Mouse (Mus musculus) layer of hippocampus, postnatal 10 days (tissue): ENCODE data around the gene Gm17428. TPM values are rescaled to one million over a fixed set of nuclear protein-coding genes. Genes with fewer than 3 reads are reported as not detected.
"Not testable (repeated sequence)": the region's sequence is repeated elsewhere in the genome, so short reads cannot be mapped to it uniquely, and the experiment has no call there.

Source experiments
- DNase-seq, 2 experiments: peaks; one replicate each; pipeline ENCODE4 v3.0.0; 2021; ENCODE audit warnings: low spot score in 2 of 2
- total RNA-seq, 2 experiments: library from RNA; stranded (reverse); gene quantifications; 2 replicates each; pipeline ENCODE4 v1.2.3; 2021

The Gm17428 gene
- total RNA-seq, 2 experiments from 2014 or later = not detected

- no peak for DNase-seq
Observed at GRCm38 (mm10) chr14:54951587-54951986, 25.1 kb upstream of the Gm17428 start.

GRCm38 (mm10) chr14:54953664-54954206 lies 23.0 kb upstream of the Gm17428 start:
- DNase-seq = no peak

- DNase-seq = no peak
Observed at GRCm38 (mm10) chr14:54954474-54954873, 22.3 kb upstream of the Gm17428 start.

- no peak for DNase-seq
Observed at GRCm38 (mm10) chr14:54955481-54955880, 21.3 kb upstream of the Gm17428 start.

DNA sequence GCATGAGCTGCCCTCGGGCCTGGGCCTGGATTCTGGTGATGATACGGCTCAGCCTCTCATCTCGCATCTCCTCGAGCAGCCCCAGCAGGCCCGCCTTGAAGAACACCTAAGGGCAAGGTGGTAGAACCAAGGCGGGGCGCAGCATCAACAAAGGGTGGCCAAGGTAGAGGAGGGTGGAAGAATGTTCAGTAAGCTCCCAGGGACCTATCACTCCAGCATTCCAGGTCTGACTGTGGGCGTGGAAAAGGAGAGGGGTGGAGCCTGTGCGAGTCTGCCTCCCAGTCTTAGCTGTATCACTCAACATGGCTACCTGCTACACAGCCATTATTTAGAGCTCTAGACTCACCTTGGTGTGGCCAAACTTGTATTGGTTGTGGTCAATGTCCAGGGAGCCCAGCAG lies 20.2 kb upstream of the Gm17428 start:
- no peak for DNase-seq

DNA sequence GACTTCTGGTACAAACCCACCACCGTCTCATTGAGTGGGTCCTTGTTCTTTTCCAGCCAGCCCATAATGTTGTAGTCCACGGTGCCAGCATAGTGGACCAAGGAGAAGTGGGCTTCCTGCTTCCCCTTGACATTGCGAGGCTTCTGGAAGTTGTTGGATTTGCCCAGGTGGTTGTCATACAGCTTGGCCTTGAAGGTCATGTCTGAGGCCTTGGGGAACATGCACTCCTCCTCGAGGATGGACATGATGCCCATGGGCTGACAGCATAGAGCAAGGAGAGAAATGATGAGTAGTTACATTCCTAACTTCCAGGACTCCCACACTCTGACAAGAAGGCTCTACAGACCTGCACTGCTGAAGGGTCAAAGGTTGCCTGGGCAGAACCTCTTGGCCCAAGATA lies 18.2 kb upstream of the Gm17428 start:
- DNase-seq = no peak

DNA sequence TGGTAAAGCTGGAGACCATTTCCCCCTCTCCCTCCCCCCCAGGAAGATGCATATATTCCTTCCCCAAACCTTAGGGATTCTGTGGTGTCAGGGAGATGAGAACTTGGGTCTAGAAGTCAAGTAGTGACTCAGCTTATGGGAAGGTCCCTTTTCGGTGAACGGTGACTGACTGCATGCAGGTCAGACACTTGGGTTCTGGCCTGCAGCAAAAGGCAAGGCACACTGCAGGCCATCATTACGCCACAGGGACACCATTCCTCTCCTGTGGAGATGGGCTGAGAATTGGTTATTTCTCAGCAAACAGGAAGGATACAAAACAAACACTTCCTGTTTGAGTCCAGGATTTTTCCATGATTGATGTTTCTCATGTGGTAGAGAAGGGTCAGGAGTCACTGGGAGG lies 17.5 kb upstream of the Gm17428 start:
- no peak for DNase-seq

DNA sequence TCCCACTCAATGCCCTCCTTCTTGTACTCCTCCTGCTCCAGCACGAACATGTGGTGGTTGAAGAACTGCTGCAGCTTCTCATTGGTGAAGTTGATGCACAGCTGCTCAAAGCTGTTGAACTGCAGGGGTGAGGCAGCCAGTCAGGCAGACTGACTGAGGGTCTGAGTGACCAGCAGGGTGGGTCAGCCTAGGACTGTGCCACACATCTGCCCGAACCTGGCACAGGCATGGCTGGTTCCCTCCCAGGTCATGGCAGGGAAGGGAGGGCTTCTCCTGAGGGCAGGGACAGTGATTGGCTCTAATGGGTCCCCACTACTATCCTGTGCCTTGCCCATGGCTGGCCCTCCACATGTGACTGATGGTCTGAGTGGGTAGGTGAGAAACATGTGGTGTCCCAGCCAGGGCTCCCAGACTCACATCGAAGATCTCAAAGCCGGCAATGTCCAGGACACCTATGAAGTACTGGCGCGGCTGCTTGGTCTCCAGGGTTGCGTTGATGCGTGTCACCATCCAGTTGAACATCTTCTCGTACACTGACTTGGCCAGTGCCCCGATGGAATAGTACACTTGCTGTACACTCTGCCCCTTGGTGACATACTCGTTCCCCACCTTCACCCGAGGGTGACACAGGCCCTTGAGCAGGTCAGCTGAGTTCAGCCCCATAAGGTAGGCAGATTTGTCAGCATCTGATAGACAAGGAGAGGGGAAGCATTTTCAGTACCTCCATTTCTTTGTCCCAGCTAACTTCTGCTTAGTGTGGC lies 16.7 kb upstream of the Gm17428 start:
- not testable (repeated sequence) for DNase-seq

- peak; percentile 39 to 41 for DNase-seq
Observed at GRCm38 (mm10) chr14:54960769-54961168, 16.0 kb upstream of the Gm17428 start.

GRCm38 (mm10) chr14:54961487-54961886 lies 15.2 kb upstream of the Gm17428 start:
- no peak for DNase-seq

- DNase-seq = no peak
Observed at GRCm38 (mm10) chr14:54962714-54963113, 14.0 kb upstream of the Gm17428 start.

- DNase-seq = no peak
Observed at GRCm38 (mm10) chr14:54963727-54964126, 13.0 kb upstream of the Gm17428 start.

DNA sequence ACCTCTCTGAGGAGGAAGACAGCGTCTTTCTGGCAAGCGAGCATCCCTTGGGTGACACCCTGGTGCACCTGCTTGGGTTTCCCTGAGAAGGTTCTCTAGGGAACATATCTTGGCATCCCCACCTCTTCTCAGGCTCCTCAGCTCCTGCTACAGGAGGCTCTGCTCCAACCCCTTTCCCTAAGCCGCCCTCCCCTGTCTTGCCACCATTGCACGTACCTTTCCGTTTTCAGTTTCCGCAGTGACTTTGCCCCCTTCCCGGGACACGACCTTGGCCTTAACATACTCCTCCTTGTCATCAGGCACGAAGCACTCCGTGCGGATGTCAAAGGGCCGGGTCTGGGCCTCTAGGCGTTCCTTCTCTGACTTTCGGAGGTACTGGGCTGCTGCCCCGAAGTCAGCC lies 11.7 kb upstream of the Gm17428 start:
- DNase-seq = no peak

GRCm38 (mm10) chr14:54965631-54966030 lies 11.1 kb upstream of the Gm17428 start:
- DNase-seq = no peak

DNA sequence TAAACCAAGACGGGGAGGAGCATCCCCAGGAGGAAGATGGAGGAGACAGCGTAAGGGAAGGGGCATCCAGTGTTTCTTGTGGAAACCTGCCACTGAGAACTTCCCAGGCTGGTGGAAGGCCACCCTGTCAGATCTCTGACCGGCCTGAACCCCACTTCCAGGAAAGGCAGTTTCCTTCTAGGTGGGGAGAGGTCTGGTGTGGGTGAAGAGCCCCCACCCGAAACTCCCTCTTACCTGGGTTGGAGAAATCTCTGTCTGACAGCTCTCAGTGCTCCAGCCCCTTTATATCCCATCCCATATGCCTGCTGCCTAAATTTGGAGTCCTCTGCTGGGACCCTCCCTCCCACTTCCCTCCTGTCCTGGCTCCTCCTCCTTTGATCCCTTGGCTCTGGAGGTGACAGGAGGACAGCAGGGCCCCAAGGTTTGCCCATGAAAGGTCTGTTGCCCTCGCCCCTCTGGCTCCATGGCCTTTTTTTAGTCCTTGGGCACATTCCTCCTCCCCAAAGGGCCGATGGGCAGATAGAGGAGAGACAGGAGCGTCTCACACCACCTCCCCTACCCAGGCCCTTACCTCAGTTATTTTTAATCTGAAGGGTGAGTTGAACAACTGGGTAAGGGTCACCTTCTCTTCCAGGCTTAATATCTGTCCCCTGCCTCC lies 10.3 kb upstream of the Gm17428 start, which contains the start of gene Myh6:
Gene Myh6, minus strand, starts transcription at position 608 of the 658 bp plus-strand sequence.
- no peak for DNase-seq

- DNase-seq = no peak
Observed at GRCm38 (mm10) chr14:54967874-54968273, 8.9 kb upstream of the Gm17428 start.

DNA sequence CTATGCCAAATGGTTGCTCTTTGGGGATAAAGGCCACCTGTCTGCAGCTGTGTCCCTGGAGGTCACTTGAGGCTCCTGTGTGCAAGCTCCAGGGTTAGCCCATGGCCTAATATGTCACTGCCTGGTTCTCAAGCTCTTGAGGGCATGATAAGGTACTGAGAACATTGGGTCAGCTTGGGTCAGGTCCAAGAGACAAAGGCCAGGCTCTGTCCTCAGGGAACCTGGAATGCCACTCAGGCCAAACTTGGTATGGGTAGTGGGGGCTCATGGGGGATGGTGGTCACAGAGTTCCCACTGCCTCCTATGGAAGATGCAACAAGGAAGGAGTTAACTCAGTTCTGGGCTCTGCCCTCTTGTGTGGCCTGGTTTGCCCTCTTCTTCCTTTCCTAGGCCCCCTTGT lies 8.4 kb upstream of the Gm17428 start:
- DNase-seq = no peak

DNA sequence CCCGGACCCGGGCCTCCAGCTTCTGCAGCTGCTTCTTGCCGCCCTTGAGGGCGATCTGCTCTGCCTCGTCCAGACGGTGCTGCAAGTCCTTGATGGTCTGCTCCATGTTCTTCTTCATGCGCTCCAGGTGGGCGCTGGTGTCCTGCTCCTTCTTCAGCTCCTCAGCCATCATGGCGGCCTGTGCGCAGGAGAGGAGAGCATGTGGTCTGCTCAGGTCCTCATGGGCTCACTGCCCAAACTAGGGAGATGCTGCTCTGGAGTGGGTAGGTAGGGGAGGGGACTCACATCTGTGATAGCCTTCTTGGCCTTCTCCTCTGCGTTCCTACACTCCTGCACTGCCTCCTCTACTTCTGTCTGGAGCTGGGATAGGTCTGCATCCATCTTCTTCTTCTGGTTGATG lies 3.9 kb upstream of the Gm17428 start:
- DNase-seq = not testable (repeated sequence)

GRCm38 (mm10) chr14:54974068-54974791 lies 2.5 kb upstream of the Gm17428 start:
- no peak for DNase-seq

DNA sequence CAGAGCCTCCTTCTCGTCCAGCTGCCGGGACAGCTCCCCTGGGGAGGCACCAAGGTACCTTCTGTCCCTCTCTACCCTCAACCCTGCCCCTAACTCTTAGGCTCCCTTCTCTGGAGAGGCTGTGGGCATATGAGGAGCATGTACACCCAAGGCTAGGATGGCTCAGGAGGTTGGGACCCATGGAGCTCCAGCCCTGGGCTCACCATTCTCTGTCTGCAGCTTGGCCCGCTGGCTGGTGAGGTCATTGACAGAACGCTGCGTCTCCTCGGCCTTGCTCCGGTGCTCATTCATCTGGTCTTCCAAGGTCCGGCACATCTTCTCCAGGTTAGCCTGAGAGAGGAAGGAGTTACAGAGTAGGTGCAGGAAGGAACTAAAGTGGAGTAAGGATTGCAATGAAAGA lies 1.9 kb downstream of the Gm17428 start:
- DNase-seq = no peak

GRCm38 (mm10) chr14:54981934-54982333 lies 5.2 kb downstream of the Gm17428 start:
- DNase-seq = no peak
